Mouse (Mus musculus) liver, embryonic 13.5 days (tissue): ENCODE measurements around the gene Ctsh. TPM values are rescaled to one million over a fixed set of nuclear protein-coding genes. Genes with fewer than 3 reads are reported as not detected.

Experiments
- ATAC-seq: fragments of 200-750 bp; cut with Nextera tagmentation; 2 replicates; pipeline ENCODE4 v1.8.0; 2017; ENCODE audit warnings: low read depth, mild to moderate bottlenecking, moderate number of reproducible peaks, moderate library complexity
- DNase-seq: peaks from one replicate; pipeline ENCODE4 v3.0.0; 2022
- H3K27ac ChIP-seq: fragments of 300-500 bp; sonication (generic); 2 replicates; pipeline ENCODE4 v1.5.1; 2015; ENCODE audit warnings: moderate library complexity, mild to moderate bottlenecking, inconsistent platforms
- H3K27me3 ChIP-seq: fragments of 300-500 bp; sonication (generic); 2 replicates; pipeline ENCODE4 v1.6.1; 2015; ENCODE audit warnings: mild to moderate bottlenecking, inconsistent platforms
- H3K36me3 ChIP-seq: fragments of 300-500 bp; sonication (generic); 2 replicates; pipeline ENCODE4 v1.6.1; 2015; ENCODE audit warnings: mild to moderate bottlenecking, inconsistent platforms
- H3K4me1 ChIP-seq: fragments of 300-500 bp; sonication (generic); replicated peaks from 2 replicates; pipeline ENCODE4 v1.6.1; 2015; ENCODE audit warnings: inconsistent platforms
- H3K4me2 ChIP-seq: fragments of 300-500 bp; sonication (generic); 2 replicates; pipeline ENCODE4 v1.6.1; 2015; ENCODE audit warnings: inconsistent platforms, mild to moderate bottlenecking, moderate library complexity
- H3K4me3 ChIP-seq: fragments of 300-500 bp; sonication (generic); replicated peaks from 2 replicates; pipeline ENCODE4 v1.5.1; 2015; ENCODE audit warnings: mild to moderate bottlenecking, inconsistent platforms
- H3K9ac ChIP-seq: fragments of 300-500 bp; sonication (generic); 2 replicates; pipeline ENCODE4 v1.6.1; 2015; ENCODE audit warnings: mild to moderate bottlenecking, inconsistent platforms
- H3K9me3 ChIP-seq: fragments of 300-500 bp; sonication (generic); replicated peaks from 2 replicates; pipeline ENCODE4 v1.6.1; 2016; ENCODE audit warnings: inconsistent platforms
- WGBS: fragments of 180-500 bp; shearing (Covaris S2); methylation state at CpG from one replicate; pipeline ENCODE4 v1.1.7; 2015; ENCODE audit not compliant: insufficient replicate concordance; 5-methylcytosine and 5-hydroxymethylcytosine counted together
- polyA plus RNA-seq: library from polyadenylated mRNA; unstranded; fragments of >200 nt; fragmentation: Nextera tagmentation; extraction: Ambion mirVana; gene quantifications from 2 replicates; pipeline ENCODE4 v1.2.1, GENCODE M21; 2015

Ctsh gene
- polyA plus RNA-seq, 1 experiment from 2014 or later = 53.1 TPM

GRCm38 (mm10) chr9:90113151-90113550 lies 59.2 kb downstream of the Ctsh start:
- DNase-seq = no peak
- Histone ChIP-seq H3K9ac (peak overlapping the region; percentile 97), H3K4me1 (peaks cover 54% of the 10 kb centered on the region), H3K9me3 (no peaks in the 10 kb centered on the region), H3K27ac (peak overlapping the region; percentile 99), H3K4me3 (peak overlapping the region; percentile 98), H3K4me2 (peak overlapping the region; percentile 88), H3K27me3 (no peaks in the 10 kb centered on the region), H3K36me3 (peaks cover 15% of the 10 kb centered on the region)
- 1% methylated on average over 13 of the region's 13 CpGs for WGBS
- no peak for ATAC-seq

GRCm38 (mm10) chr9:90113651-90114566 lies 60.0 kb downstream of the Ctsh start:
- H3K4me3 ChIP-seq = peak overlapping the region; percentile 98
- peaks cover 46% of the 10 kb centered on the region for H3K4me1 ChIP-seq
- peak overlapping the region; percentile 88 for H3K4me2 ChIP-seq
- peaks cover 7% of the 10 kb centered on the region for H3K36me3 ChIP-seq
- WGBS = under 1% methylated on average over 82 of the region's 82 CpGs
- H3K27me3 ChIP-seq = no peaks in the 10 kb centered on the region
- peak overlapping the region; percentile 99 for H3K27ac ChIP-seq
- DNase-seq (peak; percentile 87), ATAC-seq (peak; percentile 77)
- H3K9ac ChIP-seq = peak overlapping the region; percentile 97
- H3K9me3 ChIP-seq = no peaks in the 10 kb centered on the region

DNA sequence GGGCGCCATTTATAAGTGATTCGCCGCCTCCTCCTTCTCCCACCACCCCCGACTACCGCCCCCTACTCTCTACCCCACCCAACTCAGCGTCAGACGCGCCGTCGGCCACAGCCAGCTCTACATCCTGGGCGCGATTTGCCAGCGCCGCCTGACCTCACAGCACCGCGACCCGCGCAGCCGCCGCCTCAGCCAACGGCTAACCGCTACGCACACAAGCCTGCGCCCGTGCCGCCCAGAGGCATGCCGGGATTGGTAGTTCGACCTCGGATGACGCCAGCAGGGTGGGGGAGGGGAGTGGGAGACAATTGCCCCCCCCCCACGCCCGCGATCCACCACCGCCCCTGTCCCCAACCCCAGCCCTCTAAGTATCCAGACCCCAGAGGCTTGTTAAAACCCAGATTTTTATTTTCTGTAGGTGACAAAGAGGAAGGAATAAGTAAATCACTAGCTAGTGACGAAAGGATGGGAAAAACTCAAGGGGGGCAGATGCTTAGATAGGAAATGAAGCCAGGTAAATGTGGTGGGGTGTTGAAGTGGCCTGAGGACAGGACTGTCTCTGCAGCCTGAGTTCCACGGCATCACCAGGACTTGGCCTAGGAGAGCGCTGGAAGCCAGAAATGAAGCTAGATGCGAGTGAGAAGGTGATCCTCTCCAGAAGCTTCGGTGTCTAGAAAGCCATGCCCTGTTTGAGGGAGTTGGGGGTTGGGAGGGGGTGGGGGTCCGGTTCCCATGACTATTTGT lies 60.8 kb downstream of the Ctsh start, which contains the start of gene Morf4l1:
Gene Morf4l1 (minus strand): TSS at position 208 of the 741 bp plus-strand sequence.
- ATAC-seq (peak; percentile 93), DNase-seq (peak; percentile 93)
- Histone ChIP-seq H3K9ac (peak within 1 kb of the TSS; percentile 97), H3K27ac (peak within 1 kb of the TSS; percentile 99), H3K36me3 (no peaks in the 10 kb centered on the region), H3K9me3 (no peaks in the 10 kb centered on the region), H3K4me1 (peaks cover 38% of the 10 kb centered on the region), H3K4me2 (peak within 1 kb of the TSS; percentile 88), H3K4me3 (peak within 1 kb of the TSS; percentile 98), H3K27me3 (no peaks in the 10 kb centered on the region)
- WGBS = under 1% methylated on average over 40 of the region's 40 CpGs

GRCm38 (mm10) chr9:90115308-90115700 lies 61.4 kb downstream of the Ctsh start:
- H3K9ac ChIP-seq = peak overlapping the region; percentile 71
- H3K27me3 ChIP-seq = no peaks in the 10 kb centered on the region
- H3K27ac ChIP-seq = no peak overlapping the region
- no peaks in the 10 kb centered on the region for H3K9me3 ChIP-seq
- peak overlapping the region; percentile 81 for H3K4me2 ChIP-seq
- no peak for DNase-seq
- no peaks in the 10 kb centered on the region for H3K36me3 ChIP-seq
- H3K4me3 ChIP-seq = peak overlapping the region; percentile 98
- peaks cover 33% of the 10 kb centered on the region for H3K4me1 ChIP-seq
- ATAC-seq = no peak

GRCm38 (mm10) chr9:90117234-90117633 lies 63.3 kb downstream of the Ctsh start:
- no peak for DNase-seq

DNA sequence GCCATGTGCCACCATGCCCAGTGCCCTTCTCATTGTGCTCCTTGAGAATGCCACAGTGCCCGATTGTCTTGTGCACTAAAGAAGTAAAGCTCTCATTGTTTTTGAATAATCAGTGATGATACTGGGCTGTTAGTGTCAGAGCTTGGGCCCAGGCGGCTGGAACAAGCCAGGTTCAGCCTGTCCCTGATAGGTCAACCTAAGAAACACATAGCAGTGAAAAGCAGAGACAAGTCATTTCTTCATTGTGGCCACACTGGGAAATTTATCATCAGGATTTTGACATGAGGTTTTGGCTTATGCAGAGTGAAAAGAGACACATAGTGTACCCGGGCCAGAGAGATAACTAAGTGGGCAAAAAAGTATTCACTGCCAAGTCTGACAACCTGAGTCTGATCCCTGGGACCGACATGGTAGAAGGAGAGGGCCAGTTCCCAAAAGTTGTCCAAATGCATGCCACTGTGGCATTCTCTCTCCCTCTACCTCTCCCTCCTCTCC lies 68.3 kb downstream of the Ctsh start:
- H3K27me3 ChIP-seq = no peaks in the 10 kb centered on the region
- ATAC-seq = no peak
- no peak overlapping the region for H3K4me2 ChIP-seq
- no peak overlapping the region for H3K9ac ChIP-seq
- no peaks in the 10 kb centered on the region for H3K36me3 ChIP-seq
- H3K4me1 ChIP-seq = peaks cover 14% of the 10 kb centered on the region
- H3K4me3 ChIP-seq = no peak overlapping the region
- no peaks in the 10 kb centered on the region for H3K9me3 ChIP-seq
- no peak for DNase-seq
- H3K27ac ChIP-seq = no peak overlapping the region
- 55% methylated on average over 4 of the region's 4 CpGs for WGBS

More at GRCm38 (mm10) chr9:90117234-90117633, 63.3 kb downstream of the Ctsh start:
- Histone ChIP-seq H3K36me3 (no peaks in the 10 kb centered on the region), H3K4me1 (peaks cover 15% of the 10 kb centered on the region), H3K27ac (no peak overlapping the region), H3K4me3 (no peak overlapping the region), H3K4me2 (no peak overlapping the region), H3K27me3 (no peaks in the 10 kb centered on the region), H3K9me3 (no peaks in the 10 kb centered on the region), H3K9ac (no peak overlapping the region)
- no peak for ATAC-seq

GRCm38 (mm10) chr9:90124156-90124872 lies 70.4 kb downstream of the Ctsh start:
- no peak overlapping the region for H3K27ac ChIP-seq
- H3K4me1 ChIP-seq = peaks cover 14% of the 10 kb centered on the region; the same call in 1 of the 2 replicates
- 51% methylated on average over 11 of the region's 11 CpGs for WGBS
- ATAC-seq = no peak
- H3K9me3 ChIP-seq = no peaks in the 10 kb centered on the region
- H3K4me2 ChIP-seq = no peak overlapping the region
- DNase-seq = no peak
- no peaks in the 10 kb centered on the region for H3K36me3 ChIP-seq
- no peak overlapping the region for H3K4me3 ChIP-seq
- no peak overlapping the region for H3K9ac ChIP-seq
- H3K27me3 ChIP-seq = no peaks in the 10 kb centered on the region

GRCm38 (mm10) chr9:90124873-90125245 lies 70.9 kb downstream of the Ctsh start:
- H3K4me1 ChIP-seq = peaks cover 14% of the 10 kb centered on the region; the same call in 1 of the 2 replicates
- no peak overlapping the region for H3K9ac ChIP-seq
- no peak overlapping the region for H3K27ac ChIP-seq
- H3K36me3 ChIP-seq = no peaks in the 10 kb centered on the region
- no peaks in the 10 kb centered on the region for H3K9me3 ChIP-seq
- H3K27me3 ChIP-seq = no peaks in the 10 kb centered on the region
- H3K4me2 ChIP-seq = 0 out of 2 replicates have a peak overlapping the region, but pooled peaks have one; percentile 6
- WGBS = 48% methylated on average over 8 of the region's 8 CpGs
- no peak overlapping the region for H3K4me3 ChIP-seq
- no peak for ATAC-seq
- no peak for DNase-seq

Other genes starting within 250 kb of the Ctsh start
- not detected in 2 replicates for gene Rasgrf1, start 144.2 kb upstream of the Ctsh start, polyA plus RNA-seq
- gene Morf4l1, start 60.6 kb downstream of the Ctsh start, polyA plus RNA-seq = 141 and 164 TPM in 2 replicates
- gene Adamts7, start 108.9 kb downstream of the Ctsh start, polyA plus RNA-seq = 0.71 and 1.4 TPM in 2 replicates
- 6.5 and 8.2 TPM in 2 replicates for gene Tbc1d2b, start 216.7 kb downstream of the Ctsh start, polyA plus RNA-seq